Mouse (Mus musculus) C3H10T1/2 (cell line): Measurements from ENCODE around the gene Ift22. TPM values are rescaled to one million over a fixed set of nuclear protein-coding genes. Genes with fewer than 3 reads are reported as not detected.

Source experiments
- polyA plus RNA-seq, 2 experiments: library from polyadenylated mRNA; unstranded; fragments of >200 nt; fragmentation: generic; extraction: Trizol; gene quantifications; one replicate each; pipeline ENCODE4 v1.2.1; 2012; ENCODE audit warnings: missing spikeins in 2 of 2

Ift22 gene
- 10 to 100 TPM; 62.7 to 70.5 TPM for polyA plus RNA-seq

GRCm38 (mm10) chr5:136907991-136908857 is at the start of gene Ift22:
Ift22 (plus strand) TSS chr5:136908150.

GRCm38 (mm10) chr5:136882788-136883439 is 25.0 kb upstream of the Ift22 start, which contains the start of gene Col26a1:
Col26a1 (minus strand) TSS chr5:136883209.

GRCm38 (mm10) chr5:136953015-136953414 is 45.1 kb downstream of the Ift22 start, which contains the start of gene Fis1:
Fis1 (plus strand) TSS chr5:136953275.

Other genes starting within 250 kb of the Ift22 start
- gene Myl10, start 215.0 kb upstream of the Ift22 start, polyA plus RNA-seq, result not detected
- gene Col26a1, start 24.9 kb upstream of the Ift22 start, polyA plus RNA-seq, result under 1 TPM in 1 of 2 experiments, not detected in 1; 0.71 TPM
- gene Fis1, start 45.1 kb downstream of the Ift22 start, polyA plus RNA-seq, result 100 to 1,000 TPM; 331 to 358 TPM
- under 1 TPM; 0.13 to 0.53 TPM for gene Cldn15, start 58.5 kb downstream of the Ift22 start, polyA plus RNA-seq
- 100 to 1,000 TPM in 1 of 2 experiments, 10 to 100 TPM in 1; 67.6 to 114 TPM for gene Plod3, start 78.9 kb downstream of the Ift22 start, polyA plus RNA-seq
- 100 to 1,000 TPM; 105 to 169 TPM for gene Znhit1, start 79.9 kb downstream of the Ift22 start, polyA plus RNA-seq
- gene Vgf, start 118.2 kb downstream of the Ift22 start, polyA plus RNA-seq, result under 1 TPM; 0.06 to 0.27 TPM
- 100 to 1,000 TPM; 195 to 337 TPM for gene Ap1s1, start 138.0 kb downstream of the Ift22 start, polyA plus RNA-seq
- gene Serpine1, start 164.1 kb downstream of the Ift22 start, polyA plus RNA-seq, result 1 to 10 TPM; 2.4 to 9.3 TPM
- gene Trim56, start 208.1 kb downstream of the Ift22 start, polyA plus RNA-seq, result 1 to 10 TPM in 1 of 2 experiments, under 1 TPM in 1; 0.49 to 8.3 TPM
- gene Muc3, start 241.2 kb downstream of the Ift22 start, polyA plus RNA-seq, result not detected